Mouse (Mus musculus) liver, adult 2 months (tissue): ENCODE results near the gene H1foo.

Experiments used
- CTCF ChIP-seq: fragments of 200-500 bp; IDR thresholded peaks from 2 replicates; pipeline ENCODE4 v1.5.1; 2011; ENCODE audit warnings: low read depth, low read length, control low read depth
- POLR2A ChIP-seq: fragments of 200-500 bp; IDR thresholded peaks from 2 replicates; pipeline ENCODE4 v1.6.1; 2011; ENCODE audit warnings: low read length, control low read depth; ENCODE audit not compliant: insufficient read depth; ENCODE audit errors: extremely low read depth

- no peak for TF ChIP-seq POLR2A
- TF ChIP-seq CTCF: no peak
Measured at GRCm38 (mm10) chr6:115968700-115969099, 24.0 kb downstream of the H1foo start.
